Mouse (Mus musculus) lung, embryonic 15.5 days (tissue): ENCODE results near the gene Polr1d. TPM values are rescaled to one million over a fixed set of nuclear protein-coding genes. Genes with fewer than 3 reads are reported as not detected.

Experiments
- ATAC-seq: fragments of 200-750 bp; cut with Nextera tagmentation; 2 replicates; pipeline ENCODE4 v1.8.0; 2017; ENCODE audit warnings: moderate number of reproducible peaks, borderline replicate concordance; ENCODE audit not compliant: low FRiP score, low TSS enrichment; ENCODE audit errors: extremely low read depth
- H3K27ac ChIP-seq: fragments of 300-500 bp; sonication (generic); 2 replicates; pipeline ENCODE4 v1.5.1; 2015; ENCODE audit warnings: moderate library complexity, mild to moderate bottlenecking, inconsistent platforms
- H3K27me3 ChIP-seq: fragments of 300-500 bp; sonication (generic); 2 replicates; pipeline ENCODE4 v1.6.1; 2015; ENCODE audit warnings: inconsistent platforms
- H3K36me3 ChIP-seq: fragments of 300-500 bp; sonication (generic); 2 replicates; pipeline ENCODE4 v1.6.1; 2015; ENCODE audit warnings: inconsistent platforms
- H3K4me1 ChIP-seq: fragments of 300-500 bp; sonication (generic); 2 replicates; pipeline ENCODE4 v1.6.1; 2015; ENCODE audit warnings: inconsistent platforms
- H3K4me2 ChIP-seq: fragments of 300-500 bp; sonication (generic); 2 replicates; pipeline ENCODE4 v1.6.1; 2015; ENCODE audit warnings: inconsistent platforms, mild to moderate bottlenecking, moderate library complexity
- H3K4me3 ChIP-seq: fragments of 300-500 bp; sonication (generic); 2 replicates; pipeline ENCODE4 v1.5.1; 2015; ENCODE audit warnings: mild to moderate bottlenecking, inconsistent platforms
- H3K9ac ChIP-seq: fragments of 300-500 bp; sonication (generic); 2 replicates; pipeline ENCODE4 v1.6.1; 2015; ENCODE audit warnings: inconsistent platforms
- H3K9me3 ChIP-seq: fragments of 300-500 bp; sonication (generic); 2 replicates; pipeline ENCODE4 v1.6.1; 2016; ENCODE audit warnings: inconsistent platforms
- WGBS: fragments of 180-500 bp; shearing (Covaris S2); methylation state at CpG from one replicate; pipeline ENCODE4 v1.1.7; 2015; 5-methylcytosine and 5-hydroxymethylcytosine counted together
- polyA plus RNA-seq: library from polyadenylated mRNA; unstranded; fragments of >200 nt; fragmentation: Nextera tagmentation; extraction: Ambion mirVana; gene quantifications from 2 replicates; pipeline ENCODE4 v1.2.1, GENCODE M21; 2015

Polr1d gene
- polyA plus RNA-seq, 1 experiment from 2014 or later = 115 TPM

GRCm38 (mm10) chr5:147045929-147046328 lies 30.9 kb upstream of the Polr1d start:
- H3K4me3 ChIP-seq = no peak overlapping the region
- no peak overlapping the region for H3K9ac ChIP-seq
- H3K27me3 ChIP-seq = no peaks in the 10 kb centered on the region
- ATAC-seq = no peak
- H3K4me2 ChIP-seq = no peak overlapping the region
- no peak overlapping the region for H3K27ac ChIP-seq
- 60% methylated on average over 11 of the region's 11 CpGs for WGBS
- H3K4me1 ChIP-seq = peaks cover 35% of the 10 kb centered on the region
- H3K9me3 ChIP-seq = no peaks in the 10 kb centered on the region
- H3K36me3 ChIP-seq = peaks cover 9% of the 10 kb centered on the region; the same call in 1 of the 2 replicates

GRCm38 (mm10) chr5:147049544-147050209 lies 27.2 kb upstream of the Polr1d start:
- H3K4me2 ChIP-seq = no peak overlapping the region

GRCm38 (mm10) chr5:147050816-147051499 lies 25.9 kb upstream of the Polr1d start:
- peaks cover 28% of the 10 kb centered on the region for H3K4me1 ChIP-seq
- ATAC-seq = no peak
- no peak overlapping the region for H3K4me3 ChIP-seq
- H3K27ac ChIP-seq = no peak overlapping the region
- H3K9ac ChIP-seq = no peak overlapping the region
- H3K27me3 ChIP-seq = no peaks in the 10 kb centered on the region
- H3K9me3 ChIP-seq = no peaks in the 10 kb centered on the region
- 73% methylated on average over 13 of the region's 13 CpGs for WGBS
- H3K4me2 ChIP-seq = peak overlapping the region; percentile 9; the same call in 1 of the 2 replicates
- H3K36me3 ChIP-seq = no peaks in the 10 kb centered on the region

More at GRCm38 (mm10) chr5:147049544-147050209, 27.2 kb upstream of the Polr1d start:
- Histone ChIP-seq H3K9me3 (no peaks in the 10 kb centered on the region), H3K27ac (no peak overlapping the region), H3K4me1 (peaks cover 28% of the 10 kb centered on the region), H3K27me3 (no peaks in the 10 kb centered on the region), H3K9ac (no peak overlapping the region), H3K36me3 (no peaks in the 10 kb centered on the region), H3K4me3 (no peak overlapping the region)
- 65% methylated on average over 19 of the region's 19 CpGs for WGBS
- no peak for ATAC-seq

GRCm38 (mm10) chr5:147051500-147052308 lies 25.1 kb upstream of the Polr1d start:
- Histone ChIP-seq H3K4me2 (peak overlapping the region; percentile 9; the same call in 1 of the 2 replicates), H3K27me3 (no peaks in the 10 kb centered on the region), H3K9ac (no peak overlapping the region), H3K36me3 (no peaks in the 10 kb centered on the region), H3K4me3 (no peak overlapping the region), H3K4me1 (peaks cover 28% of the 10 kb centered on the region), H3K27ac (no peak overlapping the region), H3K9me3 (no peaks in the 10 kb centered on the region)
- WGBS = 61% methylated on average over 29 of the region's 29 CpGs
- ATAC-seq = no peak

- 85% methylated on average over 4 of the region's 4 CpGs for WGBS
- Histone ChIP-seq H3K27me3 (no peaks in the 10 kb centered on the region), H3K9me3 (no peaks in the 10 kb centered on the region), H3K4me3 (no peak overlapping the region), H3K36me3 (no peaks in the 10 kb centered on the region), H3K9ac (no peak overlapping the region), H3K27ac (no peak overlapping the region), H3K4me1 (peaks cover 27% of the 10 kb centered on the region), H3K4me2 (no peak overlapping the region)
- ATAC-seq = no peak
These were observed 24.6 kb upstream of the Polr1d start for GRCm38 (mm10) chr5:147052309-147052558.

GRCm38 (mm10) chr5:147053071-147053470 lies 23.8 kb upstream of the Polr1d start:
- no peak overlapping the region for H3K4me3 ChIP-seq
- no peaks in the 10 kb centered on the region for H3K9me3 ChIP-seq
- ATAC-seq = no peak
- H3K27me3 ChIP-seq = no peaks in the 10 kb centered on the region
- WGBS = 82% methylated on average over 6 of the region's 6 CpGs
- H3K36me3 ChIP-seq = no peaks in the 10 kb centered on the region
- no peak overlapping the region for H3K27ac ChIP-seq
- H3K4me2 ChIP-seq = no peak overlapping the region
- H3K4me1 ChIP-seq = peaks cover 28% of the 10 kb centered on the region
- H3K9ac ChIP-seq = no peak overlapping the region

- no peak overlapping the region for H3K4me2 ChIP-seq
- no peak overlapping the region for H3K4me3 ChIP-seq
- ATAC-seq = no peak
- H3K36me3 ChIP-seq = no peaks in the 10 kb centered on the region
- no peak overlapping the region for H3K27ac ChIP-seq
- H3K9ac ChIP-seq = no peak overlapping the region
- 77% methylated on average over 3 of the region's 3 CpGs for WGBS
- H3K4me1 ChIP-seq = peaks cover 33% of the 10 kb centered on the region
- H3K27me3 ChIP-seq = no peaks in the 10 kb centered on the region
- H3K9me3 ChIP-seq = no peaks in the 10 kb centered on the region
These were observed 23.4 kb upstream of the Polr1d start for GRCm38 (mm10) chr5:147053481-147053880.

- no peaks in the 10 kb centered on the region for H3K9me3 ChIP-seq
- no peak overlapping the region for H3K27ac ChIP-seq
- WGBS = 84% methylated on average over 6 of the region's 6 CpGs
- no peak for ATAC-seq
- H3K4me1 ChIP-seq = peaks cover 38% of the 10 kb centered on the region
- no peak overlapping the region for H3K4me3 ChIP-seq
- H3K36me3 ChIP-seq = no peaks in the 10 kb centered on the region
- no peak overlapping the region for H3K4me2 ChIP-seq
- no peak overlapping the region for H3K9ac ChIP-seq
- H3K27me3 ChIP-seq = no peaks in the 10 kb centered on the region
These were observed 22.5 kb upstream of the Polr1d start for GRCm38 (mm10) chr5:147054328-147054727.

- H3K36me3 ChIP-seq = no peaks in the 10 kb centered on the region
- H3K9ac ChIP-seq = no peak overlapping the region
- H3K9me3 ChIP-seq = no peaks in the 10 kb centered on the region
- ATAC-seq = no peak
- H3K4me3 ChIP-seq = no peak overlapping the region
- H3K27me3 ChIP-seq = no peaks in the 10 kb centered on the region
- H3K27ac ChIP-seq = no peak overlapping the region
- 47% methylated on average over 2 of the region's 2 CpGs for whole genome bisulfite sequencing
- H3K4me2 ChIP-seq = no peak overlapping the region
- H3K4me1 ChIP-seq = peaks cover 41% of the 10 kb centered on the region
These were observed 22.0 kb upstream of the Polr1d start for GRCm38 (mm10) chr5:147054747-147055270.

- Histone ChIP-seq H3K27me3 (no peaks in the 10 kb centered on the region), H3K4me2 (no peak overlapping the region), H3K27ac (no peak overlapping the region), H3K9ac (no peak overlapping the region), H3K4me1 (peaks cover 44% of the 10 kb centered on the region), H3K4me3 (no peak overlapping the region), H3K36me3 (no peaks in the 10 kb centered on the region), H3K9me3 (no peaks in the 10 kb centered on the region)
- peak; percentile 43; the same call in 1 of the 2 replicates for ATAC-seq
- 62% methylated on average over 6 of the region's 6 CpGs for WGBS
These were observed 21.1 kb upstream of the Polr1d start for GRCm38 (mm10) chr5:147055572-147056245.

- no peaks in the 10 kb centered on the region for H3K9me3 ChIP-seq
- no peaks in the 10 kb centered on the region for H3K27me3 ChIP-seq
- ATAC-seq = no peak
- H3K4me3 ChIP-seq = no peak overlapping the region
- no peak overlapping the region for H3K4me2 ChIP-seq
- H3K4me1 ChIP-seq = peaks cover 35% of the 10 kb centered on the region
- WGBS = 85% methylated on average over 10 of the region's 10 CpGs
- H3K9ac ChIP-seq = no peak overlapping the region
- no peak overlapping the region for H3K27ac ChIP-seq
- no peaks in the 10 kb centered on the region for H3K36me3 ChIP-seq
These were observed 20.0 kb upstream of the Polr1d start for GRCm38 (mm10) chr5:147056712-147057290.
